Mouse (Mus musculus): ENCODE data around the gene Ift20.

- no peak for TF ChIP-seq CTCF (IDR thresholded peaks at IDR 0.05; ENCODE audit: borderline replicate concordance, control insufficient read depth, extremely low read depth, insufficient read depth, low read length, poor library complexity)
- no peak for TF ChIP-seq POLR2A (IDR thresholded peaks at IDR 0.05; ENCODE audit: control insufficient read depth, extremely low read depth, insufficient read depth, low read length, poor library complexity)
These were observed 27.0 kb upstream of the Ift20 start for GRCm38 (mm10) chr11:78509148-78509547.

Measured in thymus, adult 2 months (tissue).